Mouse (Mus musculus): Measurements from ENCODE around the gene Nbr1. TPM values are rescaled to one million over a fixed set of nuclear protein-coding genes. Genes with fewer than 3 reads are reported as not detected.
A peak's percentile ranks its signal among the peaks of the same experiment; 100 is the strongest.

Gene Nbr1
- 44.5 and 54.1 TPM in 2 replicates for polyA plus RNA-seq (2015; fragmentation: Nextera tagmentation; extraction: Ambion mirVana)

GRCm38 (mm10) chr11:101551751-101552475 is at the start of gene Nbr1, which contains the start of gene Brca1:
Gene Nbr1 (plus strand): TSS chr11:101552149.
Gene Brca1 (minus strand): TSS chr11:101551955.
- Histone ChIP-seq H3K4me1 (replicated peaks; ENCODE audit: control insufficient read depth, insufficient read depth, low read length) (peaks cover 17% of the 10 kb centered on the region; the same call in 1 of the 2 replicates), H3K27ac (ENCODE audit: low read depth, low read length) (peak within 1 kb of the TSS; percentile 95), H3K36me3 (ENCODE audit: control insufficient read depth, insufficient read depth) (peaks cover 9% of the 10 kb centered on the region), H3K4me2 (replicated peaks; ENCODE audit: low read depth) (peak within 1 kb of the TSS; percentile 84), H3K27me3 (replicated peaks; ENCODE audit: control insufficient read depth, insufficient read depth, low read length) (no peaks in the 10 kb centered on the region), H3K9ac (ENCODE audit: low read depth, low read length) (peak within 1 kb of the TSS; percentile 76), H3K9me3 (ENCODE audit: control insufficient read depth) (no peaks in the 10 kb centered on the region), H3K4me3 (ENCODE audit: low read depth, low read length) (peak within 1 kb of the TSS; percentile 79)
- WGBS: under 1% methylated on average over 43 of the region's 43 CpGs
- TF ChIP-seq CTCF (IDR thresholded peaks at IDR 0.05; ENCODE audit: low read depth): no peak
- ATAC-seq: peak; percentile 75

GRCm38 (mm10) chr11:101506269-101506780 is 45.6 kb upstream of the Nbr1 start:
- WGBS: 85% methylated on average over 5 of the region's 5 CpGs
- H3K36me3 ChIP-seq (ENCODE audit: control insufficient read depth, insufficient read depth): peaks cover 15% of the 10 kb centered on the region; the same call in 1 of the 2 replicates

GRCm38 (mm10) chr11:101507090-101507489 is 44.9 kb upstream of the Nbr1 start:
- H3K4me2 ChIP-seq (replicated peaks; ENCODE audit: low read depth): no peak overlapping the region
- no peak overlapping the region for H3K9ac ChIP-seq (ENCODE audit: low read depth, low read length)
- H3K27ac ChIP-seq (ENCODE audit: low read depth, low read length): no peak overlapping the region
- 54% methylated on average over 7 of the region's 7 CpGs for WGBS
- peak; percentile 85; the same call in 1 of the 2 replicates for ATAC-seq
- H3K27me3 ChIP-seq (replicated peaks; ENCODE audit: control insufficient read depth, insufficient read depth, low read length): no peaks in the 10 kb centered on the region
- no peak for TF ChIP-seq CTCF (IDR thresholded peaks at IDR 0.05; ENCODE audit: low read depth)
- H3K4me3 ChIP-seq (ENCODE audit: low read depth, low read length): no peak overlapping the region
- H3K9me3 ChIP-seq (ENCODE audit: control insufficient read depth): no peaks in the 10 kb centered on the region
- H3K4me1 ChIP-seq (replicated peaks; ENCODE audit: control insufficient read depth, insufficient read depth, low read length): no peaks in the 10 kb centered on the region
- peaks cover 12% of the 10 kb centered on the region; the same call in 1 of the 2 replicates for H3K36me3 ChIP-seq (ENCODE audit: control insufficient read depth, insufficient read depth)

More at GRCm38 (mm10) chr11:101506269-101506780, 45.6 kb upstream of the Nbr1 start:
- no peak overlapping the region for H3K4me3 ChIP-seq (ENCODE audit: low read depth, low read length)
- no peaks in the 10 kb centered on the region for H3K9me3 ChIP-seq (ENCODE audit: control insufficient read depth)
- no peak overlapping the region for H3K4me2 ChIP-seq (replicated peaks; ENCODE audit: low read depth)
- H3K27ac ChIP-seq (ENCODE audit: low read depth, low read length): no peak overlapping the region
- H3K9ac ChIP-seq (ENCODE audit: low read depth, low read length): no peak overlapping the region
- TF ChIP-seq CTCF (IDR thresholded peaks at IDR 0.05; ENCODE audit: low read depth): no peak
- H3K27me3 ChIP-seq (replicated peaks; ENCODE audit: control insufficient read depth, insufficient read depth, low read length): no peaks in the 10 kb centered on the region
- H3K4me1 ChIP-seq (replicated peaks; ENCODE audit: control insufficient read depth, insufficient read depth, low read length): no peaks in the 10 kb centered on the region
- no peak for ATAC-seq

- H3K4me3 ChIP-seq (ENCODE audit: low read depth, low read length): no peak overlapping the region
- no peaks in the 10 kb centered on the region for H3K27me3 ChIP-seq (replicated peaks; ENCODE audit: control insufficient read depth, insufficient read depth, low read length)
- H3K4me1 ChIP-seq (replicated peaks; ENCODE audit: control insufficient read depth, insufficient read depth, low read length): no peaks in the 10 kb centered on the region
- 0 out of 2 replicates have a peak overlapping the region, but pooled peaks have one; percentile 6 for H3K4me2 ChIP-seq (replicated peaks; ENCODE audit: low read depth)
- TF ChIP-seq CTCF (IDR thresholded peaks at IDR 0.05; ENCODE audit: low read depth): peak; percentile 56
- no peak overlapping the region for H3K27ac ChIP-seq (ENCODE audit: low read depth, low read length)
- no peaks in the 10 kb centered on the region for H3K9me3 ChIP-seq (ENCODE audit: control insufficient read depth)
- no peak for ATAC-seq
- 75% methylated on average over 5 of the region's 5 CpGs for WGBS
- H3K36me3 ChIP-seq (ENCODE audit: control insufficient read depth, insufficient read depth): peaks cover 2% of the 10 kb centered on the region
- H3K9ac ChIP-seq (ENCODE audit: low read depth, low read length): no peak overlapping the region
These were observed 33.0 kb upstream of the Nbr1 start for GRCm38 (mm10) chr11:101518937-101519336.

- Histone ChIP-seq H3K9me3 (ENCODE audit: control insufficient read depth) (no peaks in the 10 kb centered on the region), H3K9ac (ENCODE audit: low read depth, low read length) (no peak overlapping the region), H3K4me3 (ENCODE audit: low read depth, low read length) (no peak overlapping the region), H3K4me2 (replicated peaks; ENCODE audit: low read depth) (0 out of 2 replicates have a peak overlapping the region, but pooled peaks have one; percentile 6), H3K27me3 (replicated peaks; ENCODE audit: control insufficient read depth, insufficient read depth, low read length) (no peaks in the 10 kb centered on the region), H3K36me3 (ENCODE audit: control insufficient read depth, insufficient read depth) (peaks cover under 1% of the 10 kb centered on the region; the same call in 1 of the 2 replicates), H3K4me1 (replicated peaks; ENCODE audit: control insufficient read depth, insufficient read depth, low read length) (no peaks in the 10 kb centered on the region), H3K27ac (ENCODE audit: low read depth, low read length) (no peak overlapping the region)
- TF ChIP-seq CTCF (IDR thresholded peaks at IDR 0.05; ENCODE audit: low read depth): no peak
- ATAC-seq: peak; percentile 61; the same call in 1 of the 2 replicates
- WGBS: 47% methylated on average over 6 of the region's 6 CpGs
These were observed 32.6 kb upstream of the Nbr1 start for GRCm38 (mm10) chr11:101519364-101519763.

GRCm38 (mm10) chr11:101524446-101524845 is 27.5 kb upstream of the Nbr1 start:
- no peak overlapping the region for H3K9ac ChIP-seq (ENCODE audit: low read depth, low read length)
- TF ChIP-seq CTCF (IDR thresholded peaks at IDR 0.05; ENCODE audit: low read depth): no peak
- no peak overlapping the region for H3K4me2 ChIP-seq (replicated peaks; ENCODE audit: low read depth)
- H3K27ac ChIP-seq (ENCODE audit: low read depth, low read length): no peak overlapping the region
- peaks cover 14% of the 10 kb centered on the region; the same call in 1 of the 2 replicates for H3K36me3 ChIP-seq (ENCODE audit: control insufficient read depth, insufficient read depth)
- ATAC-seq: no peak
- no peaks in the 10 kb centered on the region for H3K9me3 ChIP-seq (ENCODE audit: control insufficient read depth)
- H3K4me1 ChIP-seq (replicated peaks; ENCODE audit: control insufficient read depth, insufficient read depth, low read length): no peaks in the 10 kb centered on the region
- 71% methylated on average over 8 of the region's 8 CpGs for WGBS
- no peaks in the 10 kb centered on the region for H3K27me3 ChIP-seq (replicated peaks; ENCODE audit: control insufficient read depth, insufficient read depth, low read length)
- H3K4me3 ChIP-seq (ENCODE audit: low read depth, low read length): no peak overlapping the region
